Mouse (Mus musculus): ENCODE results near the gene Prune1. TPM values are rescaled to one million over a fixed set of nuclear protein-coding genes. Genes with fewer than 3 reads are reported as not detected.

Gene Prune1
- total and polyA plus RNA-seq, 3 experiments, result 28.5 to 51.8 TPM; not detected in 1

DNA sequence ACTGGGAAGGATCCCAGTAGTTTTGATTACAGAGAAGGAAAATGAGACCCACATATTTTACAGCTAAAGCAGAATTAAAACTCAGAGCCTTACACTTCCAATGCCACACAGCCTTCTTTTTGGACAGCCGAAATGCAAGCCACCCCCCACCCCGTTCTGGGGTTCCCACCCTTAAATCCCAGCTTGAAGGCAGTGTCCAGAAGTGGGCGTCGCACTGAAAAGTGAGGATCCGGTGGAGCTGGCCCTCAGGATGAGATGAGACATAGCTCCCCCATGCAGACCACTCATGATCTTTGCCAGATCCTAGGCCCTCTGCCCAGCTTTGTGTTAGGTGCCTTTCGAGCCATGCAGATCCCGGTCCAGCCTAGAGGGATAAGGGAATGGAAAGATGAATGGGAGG is 40.4 kb downstream of the Prune1 start, which contains the start of gene Gm128:
Gm128 (minus strand) TSS at position 101 of the 400 bp plus-strand sequence.
- H3K79me2 ChIP-seq (ENCODE audit: control insufficient read depth, insufficient read depth, low read length, poor library complexity), result no peaks in the 10 kb centered on the region
- H3K4me1 ChIP-seq (ENCODE audit: control insufficient read depth in 1 of 2, insufficient read depth in 2 of 2, low read length in 2 of 2), result peaks cover 12 to 14% of the 10 kb centered on the region in 2 experiments
- DNase-seq (ENCODE audit: low read depth, low spot score), result no peak
- H3K9ac ChIP-seq (ENCODE audit: control insufficient read depth, low read depth, low read length, poor library complexity, severe bottlenecking), result no peak within 1 kb of the TSS
- H3K27me3 ChIP-seq (ENCODE audit: control insufficient read depth in 1 of 2, insufficient read depth in 2 of 2, low read length in 2 of 2), result no peaks in the 10 kb centered on the region
- TF ChIP-seq MYC (IDR thresholded peaks at IDR 0.05; ENCODE audit: low read depth, low read length) (no peak), KAT2A (conservative IDR thresholded peaks at IDR 0.05; ENCODE audit: low read depth, low read length) (no peak), MYB (IDR thresholded peaks at IDR 0.05; ENCODE audit: low read depth, low read length) (no peak), USF1 (IDR thresholded peaks at IDR 0.05; ENCODE audit: low read depth, low read length) (no peak), EP300 (IDR thresholded peaks at IDR 0.05; ENCODE audit: low read depth in 1 of 2, low read length in 2 of 2) (no peak), POLR2AphosphoS5 (IDR thresholded peaks at IDR 0.05; ENCODE audit: borderline replicate concordance, low read depth, low read length) (no peak), POLR2A (IDR thresholded peaks at IDR 0.05; ENCODE audit: control insufficient read depth in 1 of 2, insufficient read depth in 1 of 2, low read depth in 1 of 2, low read length in 2 of 2, poor library complexity in 1 of 2) (no peak), USF2 (IDR thresholded peaks at IDR 0.05; ENCODE audit: borderline replicate concordance in 1 of 2, insufficient read depth in 1 of 2, low read depth in 1 of 2, low read length in 2 of 2) (no peak), ZNF384 (IDR thresholded peaks at IDR 0.05; ENCODE audit: low read depth, low read length) (no peak), POLR2AphosphoS2 (IDR thresholded peaks at IDR 0.05; ENCODE audit: low read length) (no peak), BHLHE40 (IDR thresholded peaks at IDR 0.05; ENCODE audit: borderline replicate concordance, low read depth, low read length) (no peak), ELF1 (IDR thresholded peaks at IDR 0.05; ENCODE audit: low read depth, low read length) (no peak), TBP (IDR thresholded peaks at IDR 0.05; ENCODE audit: low read depth, low read length) (no peak), TAL1 (IDR thresholded peaks at IDR 0.05; ENCODE audit: low read length) (no peak), UBTF (IDR thresholded peaks at IDR 0.05; ENCODE audit: borderline replicate concordance, insufficient read depth, low read depth, low read length) (no peak)
- no peak within 1 kb of the TSS for H3K27ac ChIP-seq (ENCODE audit: control insufficient read depth, low read depth, low read length)
- H3K4me3 ChIP-seq (ENCODE audit: control insufficient read depth in 1 of 2, insufficient read depth in 1 of 2, low read depth in 2 of 2, low read length in 2 of 2), result no peak within 1 kb of the TSS
- peaks cover 9 to 10% of the 10 kb centered on the region in 2 experiments for H3K36me3 ChIP-seq (ENCODE audit: control insufficient read depth in 1 of 2, insufficient read depth in 2 of 2, low read length in 2 of 2)
- no peaks in the 10 kb centered on the region for H3K9me3 ChIP-seq (replicated peaks; ENCODE audit: insufficient read depth, low read length)

DNA sequence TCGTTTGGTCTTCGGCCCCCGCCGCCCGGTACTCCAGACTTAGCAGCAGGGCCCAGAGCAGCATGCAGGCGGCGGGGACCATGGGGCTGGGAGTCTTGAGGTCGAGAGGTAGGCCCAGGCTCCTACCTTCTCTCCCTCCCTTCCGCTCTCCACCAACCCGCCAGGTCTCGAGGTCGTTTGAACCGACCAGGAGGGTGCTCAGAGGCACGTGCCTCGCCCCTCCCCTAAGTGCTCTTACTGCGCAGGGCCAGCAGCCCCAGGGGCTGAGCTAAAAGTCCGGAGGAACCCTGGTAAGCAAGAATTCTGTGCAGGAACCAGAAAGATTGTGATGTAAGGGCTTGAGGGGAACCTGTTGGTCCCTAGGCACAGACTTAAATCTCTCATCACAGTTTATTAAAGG is 41.0 kb downstream of the Prune1 start:
- no peak for DNase-seq (ENCODE audit: low read depth, low spot score)
- H3K4me1 ChIP-seq (ENCODE audit: control insufficient read depth in 1 of 2, insufficient read depth in 2 of 2, low read length in 2 of 2), result peaks cover 6 to 8% of the 10 kb centered on the region in 2 experiments
- peaks cover 4 to 14% of the 10 kb centered on the region in 2 experiments for H3K36me3 ChIP-seq (ENCODE audit: control insufficient read depth in 1 of 2, insufficient read depth in 2 of 2, low read length in 2 of 2)
- H3K79me2 ChIP-seq (ENCODE audit: control insufficient read depth, insufficient read depth, low read length, poor library complexity), result no peaks in the 10 kb centered on the region
- TF ChIP-seq ZKSCAN1 (IDR thresholded peaks at IDR 0.05; ENCODE audit: low read depth, low read length) (no peak), RCOR1 (IDR thresholded peaks at IDR 0.05; ENCODE audit: low read depth, low read length) (no peak), EP300 (IDR thresholded peaks at IDR 0.05; ENCODE audit: low read depth in 1 of 2, low read length in 2 of 2) (no peak), TCF12 (IDR thresholded peaks at IDR 0.05; ENCODE audit: low read depth, low read length) (no peak), ELF1 (IDR thresholded peaks at IDR 0.05; ENCODE audit: low read depth, low read length) (no peak), GABPA (IDR thresholded peaks at IDR 0.05; ENCODE audit: low read depth, low read length) (no peak), E2F4 (IDR thresholded peaks at IDR 0.05; ENCODE audit: borderline replicate concordance, low read depth, low read length) (no peak), USF1 (IDR thresholded peaks at IDR 0.05; ENCODE audit: low read depth, low read length) (no peak), ZMIZ1 (IDR thresholded peaks at IDR 0.05; ENCODE audit: low read depth, low read length) (no peak), SIN3A (IDR thresholded peaks at IDR 0.05; ENCODE audit: low read length) (no peak), MEF2A (IDR thresholded peaks at IDR 0.05; ENCODE audit: extremely low read depth, insufficient replicate concordance, low read depth, low read length, poor library complexity, severe bottlenecking) (no peak), MXI1 (IDR thresholded peaks at IDR 0.05; ENCODE audit: low read depth, low read length) (no peak), JUND (IDR thresholded peaks at IDR 0.05; ENCODE audit: low read depth, low read length) (no peak)
- H3K9ac ChIP-seq (ENCODE audit: control insufficient read depth, low read depth, low read length, poor library complexity, severe bottlenecking), result no peak overlapping the region
- H3K27ac ChIP-seq (ENCODE audit: control insufficient read depth, low read depth, low read length), result no peak overlapping the region
- no peak overlapping the region for H3K4me3 ChIP-seq (ENCODE audit: control insufficient read depth in 1 of 2, insufficient read depth in 1 of 2, low read depth in 2 of 2, low read length in 2 of 2)
- no peaks in the 10 kb centered on the region for H3K9me3 ChIP-seq (replicated peaks; ENCODE audit: insufficient read depth, low read length)
- H3K27me3 ChIP-seq (ENCODE audit: control insufficient read depth in 1 of 2, insufficient read depth in 2 of 2, low read length in 2 of 2), result no peaks in the 10 kb centered on the region
